Mouse (Mus musculus): Measurements from ENCODE around the gene Gm21866.
"Not testable (repeated sequence)": the region's sequence is repeated elsewhere in the genome, so short reads cannot be mapped to it uniquely, and the experiment has no call there.

Gm21866 gene

DNA sequence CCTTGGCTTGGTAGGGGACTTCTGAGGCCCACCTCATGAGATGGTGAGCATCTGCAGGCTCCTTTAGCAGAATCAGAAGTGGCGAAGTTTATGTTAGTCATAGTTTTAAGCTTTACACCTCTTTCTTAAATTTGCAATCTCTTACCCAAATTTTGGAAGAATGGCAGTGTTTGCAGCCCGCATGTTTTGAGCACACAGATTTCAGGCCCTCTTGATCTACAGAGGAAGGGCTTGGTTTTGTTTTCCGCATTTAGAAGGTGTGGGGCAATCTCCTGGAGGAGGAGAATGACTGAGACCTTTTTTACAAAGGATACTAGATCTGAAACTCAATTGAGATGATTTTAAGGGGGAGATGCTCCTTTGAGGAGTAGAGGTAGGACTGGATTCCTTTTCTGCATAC is at the start of gene Gm21866:
TSS of gene Gm21866 (minus strand) at position 101 of the 400 bp plus-strand sequence.
- DNase-seq (ENCODE audit: inconsistent age in 2 of 2, low spot score in 1 of 2): not testable (repeated sequence)

DNA sequence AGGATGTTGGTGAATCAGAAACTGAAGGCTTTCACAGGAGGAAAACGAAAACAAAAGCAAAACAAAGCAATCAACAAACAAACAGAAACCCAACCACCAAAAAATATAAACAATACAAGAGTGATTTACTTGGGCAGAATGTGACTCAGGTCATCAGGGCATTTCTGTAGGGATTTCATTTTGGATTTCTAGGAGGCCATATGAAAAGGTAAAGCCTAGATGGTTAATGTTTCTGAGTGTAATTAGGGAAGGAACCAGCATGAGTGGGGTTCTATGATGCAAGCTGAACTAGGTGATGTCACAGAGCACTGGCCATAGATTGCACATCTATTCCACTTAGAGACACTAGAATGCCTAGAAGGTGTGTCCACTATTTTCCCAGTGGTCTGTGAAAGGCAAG is 28.3 kb upstream of the Gm21866 start, which contains the start of gene Gm20773:
TSS of gene Gm20773 (plus strand) at position 301 of the 400 bp plus-strand sequence.
- not testable (repeated sequence) for DNase-seq (ENCODE audit: inconsistent age in 2 of 2, low spot score in 1 of 2)

Data from adrenal gland, adult (tissue).